Mouse (Mus musculus) bone marrow, adult 2 months (tissue): Measurements from ENCODE around the gene Chn2.

Source experiments
- CTCF ChIP-seq: fragments of 200-500 bp; IDR thresholded peaks from 2 replicates; pipeline ENCODE4 v1.5.1; 2011; ENCODE audit warnings: low read length, control low read depth; ENCODE audit not compliant: control insufficient read depth, insufficient read depth
- POLR2A ChIP-seq: fragments of 200-500 bp; IDR thresholded peaks from 2 replicates; pipeline ENCODE4 v1.6.1; 2011; ENCODE audit warnings: low read depth, mild to moderate bottlenecking, control low read depth, low read length, borderline replicate concordance; ENCODE audit not compliant: control insufficient read depth

DNA sequence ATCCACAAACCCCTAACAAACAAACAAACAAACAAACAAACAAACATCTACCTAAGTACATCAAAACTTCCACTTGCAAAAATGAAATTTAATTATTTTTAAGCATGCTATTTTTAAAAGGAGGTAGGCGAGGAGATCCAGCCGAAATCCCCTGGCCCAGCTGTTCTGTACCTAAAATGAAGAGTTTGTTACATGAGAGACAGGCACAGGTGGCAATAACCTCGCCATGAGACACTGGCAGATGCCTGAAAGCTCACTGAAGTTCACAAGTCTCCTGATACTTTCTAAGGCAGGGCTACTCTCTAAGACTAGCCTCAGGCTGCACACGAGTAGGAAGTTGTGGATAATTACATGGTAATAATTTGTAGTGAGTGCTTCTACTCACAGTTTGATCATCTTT lies 34.1 kb upstream of the Chn2 start:
- no peak for TF ChIP-seq CTCF
- no peak for TF ChIP-seq POLR2A
